Mouse (Mus musculus): ENCODE measurements around the gene Focad.

DNA sequence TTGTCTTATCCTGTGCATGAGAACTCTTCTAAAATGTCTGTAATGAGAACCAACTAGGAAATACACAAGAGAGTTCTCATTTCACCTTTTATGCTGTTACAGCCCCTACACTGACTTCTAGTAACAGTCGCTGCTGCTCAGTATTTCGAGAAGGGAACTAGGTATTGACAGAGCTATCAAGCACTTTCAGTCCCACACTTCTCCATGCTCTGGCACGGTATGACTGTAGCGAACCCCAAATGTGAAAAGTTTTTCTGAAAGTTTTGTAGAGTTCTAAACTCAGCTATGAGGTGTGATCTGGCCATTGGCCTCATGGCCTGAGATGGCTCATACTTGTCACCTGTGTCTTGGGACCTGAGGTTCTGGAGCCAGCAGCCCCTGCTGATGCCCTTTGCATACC, 314.9 kb downstream of the Focad start:
- no peak for TF ChIP-seq CTCF (IDR thresholded peaks at IDR 0.05; ENCODE audit: control insufficient read depth, insufficient read depth, insufficient replicate concordance, low read depth, low read length)
- TF ChIP-seq POLR2A (IDR thresholded peaks at IDR 0.05; ENCODE audit: control insufficient read depth, low read depth, low read length), result no peak
